Mouse (Mus musculus) embryonic fibroblast, embryonic 13.5 days (primary cell): ENCODE data around the gene Cd44.

Experiments used
- CTCF ChIP-seq: IDR thresholded peaks from 2 replicates; pipeline ENCODE4 v1.5.1; 2011; ENCODE audit warnings: mild to moderate bottlenecking, control low read depth, low read length, moderate library complexity, borderline replicate concordance; ENCODE audit not compliant: insufficient read depth
- POLR2A ChIP-seq: IDR thresholded peaks from 2 replicates; pipeline ENCODE4 v1.6.1; 2011; ENCODE audit warnings: low read depth, mild to moderate bottlenecking, control low read depth, low read length, moderate library complexity

DNA sequence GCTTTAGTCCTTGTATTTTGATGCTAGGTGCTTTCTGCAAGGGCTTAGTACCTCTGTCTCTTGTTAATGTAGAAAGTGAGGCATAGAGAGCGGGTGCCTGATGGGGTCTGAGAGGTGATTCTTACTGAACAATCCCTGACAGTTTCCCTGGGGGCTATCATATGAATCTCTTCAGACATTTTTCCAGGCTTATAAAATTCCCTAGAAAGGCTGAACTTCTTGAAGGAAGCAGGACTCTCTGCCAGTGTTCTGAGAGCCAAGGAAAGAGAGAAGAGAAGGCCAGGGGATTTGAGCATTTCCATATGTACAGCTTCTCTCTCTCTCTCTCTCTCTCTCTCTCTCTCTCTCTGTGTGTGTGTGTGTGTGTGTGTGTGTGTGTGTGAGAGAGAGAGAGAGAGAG, 92.0 kb downstream of the Cd44 start:
- TF ChIP-seq CTCF = no peak
- no peak for TF ChIP-seq POLR2A
